Mouse (Mus musculus): ENCODE measurements around the gene Max.

GRCm38 (mm10) chr12:76979530-76979929 is 17.5 kb upstream of the Max start:
- TF ChIP-seq CTCF (IDR thresholded peaks at IDR 0.05; ENCODE audit: borderline replicate concordance, insufficient read depth, low read length) (no peak), POLR2A (IDR thresholded peaks at IDR 0.05; ENCODE audit: low read depth, low read length) (no peak)
